Mouse (Mus musculus) thymus, postnatal 0 days (tissue): ENCODE results near the gene Disc1. TPM values are rescaled to one million over a fixed set of nuclear protein-coding genes. Genes with fewer than 3 reads are reported as not detected.

Experiments
- DNase-seq: peaks from one replicate; pipeline ENCODE4 v3.0.0-alpha.2; 2015; ENCODE audit warnings: low spot score
- polyA plus RNA-seq: library from polyadenylated mRNA; unstranded; fragments of >200 nt; fragmentation: Nextera tagmentation; extraction: Ambion mirVana; gene quantifications from 2 replicates; pipeline ENCODE4 v1.2.1, GENCODE M21; 2015

Disc1 gene
- 0.31 and 0.46 TPM in 2 replicates for polyA plus RNA-seq

DNA sequence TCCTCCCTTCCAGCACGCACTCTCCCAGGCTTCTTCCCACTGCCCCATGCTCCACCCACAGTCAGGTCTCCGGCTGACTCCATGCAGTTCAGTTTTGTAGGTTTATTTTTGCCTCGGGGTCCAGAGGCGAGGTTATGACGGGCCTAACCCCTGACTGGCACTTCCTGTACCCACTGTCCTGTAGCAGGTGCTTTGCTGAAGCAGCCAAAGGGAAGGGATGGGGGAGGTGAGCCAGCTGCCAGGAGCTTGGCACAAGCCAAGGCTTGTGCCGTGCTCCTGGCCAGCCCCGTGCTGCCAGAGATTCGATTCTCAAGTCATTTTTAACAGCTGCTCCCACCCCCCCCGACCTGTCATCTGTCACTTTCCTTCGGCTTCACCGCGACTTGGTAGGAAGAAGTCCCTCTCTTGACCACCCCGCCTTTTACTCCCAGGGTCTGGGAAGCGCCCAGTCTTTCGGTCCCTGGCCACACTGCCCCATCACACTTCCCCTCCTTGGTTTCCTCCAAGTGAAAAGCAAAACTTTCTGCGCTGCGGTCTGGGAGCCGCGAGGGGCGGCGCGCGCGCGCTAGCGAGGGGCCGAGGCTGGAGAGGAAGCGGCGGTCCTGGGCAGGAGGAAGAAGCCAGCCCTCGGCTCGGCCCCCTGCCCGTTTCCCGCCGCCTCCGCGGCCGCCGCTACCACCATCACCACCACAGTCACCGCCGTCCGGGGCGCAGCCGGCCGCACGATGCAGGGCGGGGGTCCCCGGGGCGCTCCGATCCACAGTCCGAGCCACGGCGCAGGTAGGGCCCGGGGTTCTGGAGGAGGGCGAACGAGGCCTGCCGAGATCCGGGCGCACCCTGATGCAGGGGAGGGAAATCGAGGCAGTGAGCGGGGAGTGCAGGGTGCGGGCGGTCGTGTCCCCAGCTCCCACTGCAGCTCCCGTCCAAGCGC, at the start of gene Disc1:
Gene Disc1 (plus strand): TSS at position 691 of the 931 bp plus-strand sequence.
- no peak for DNase-seq

DNA sequence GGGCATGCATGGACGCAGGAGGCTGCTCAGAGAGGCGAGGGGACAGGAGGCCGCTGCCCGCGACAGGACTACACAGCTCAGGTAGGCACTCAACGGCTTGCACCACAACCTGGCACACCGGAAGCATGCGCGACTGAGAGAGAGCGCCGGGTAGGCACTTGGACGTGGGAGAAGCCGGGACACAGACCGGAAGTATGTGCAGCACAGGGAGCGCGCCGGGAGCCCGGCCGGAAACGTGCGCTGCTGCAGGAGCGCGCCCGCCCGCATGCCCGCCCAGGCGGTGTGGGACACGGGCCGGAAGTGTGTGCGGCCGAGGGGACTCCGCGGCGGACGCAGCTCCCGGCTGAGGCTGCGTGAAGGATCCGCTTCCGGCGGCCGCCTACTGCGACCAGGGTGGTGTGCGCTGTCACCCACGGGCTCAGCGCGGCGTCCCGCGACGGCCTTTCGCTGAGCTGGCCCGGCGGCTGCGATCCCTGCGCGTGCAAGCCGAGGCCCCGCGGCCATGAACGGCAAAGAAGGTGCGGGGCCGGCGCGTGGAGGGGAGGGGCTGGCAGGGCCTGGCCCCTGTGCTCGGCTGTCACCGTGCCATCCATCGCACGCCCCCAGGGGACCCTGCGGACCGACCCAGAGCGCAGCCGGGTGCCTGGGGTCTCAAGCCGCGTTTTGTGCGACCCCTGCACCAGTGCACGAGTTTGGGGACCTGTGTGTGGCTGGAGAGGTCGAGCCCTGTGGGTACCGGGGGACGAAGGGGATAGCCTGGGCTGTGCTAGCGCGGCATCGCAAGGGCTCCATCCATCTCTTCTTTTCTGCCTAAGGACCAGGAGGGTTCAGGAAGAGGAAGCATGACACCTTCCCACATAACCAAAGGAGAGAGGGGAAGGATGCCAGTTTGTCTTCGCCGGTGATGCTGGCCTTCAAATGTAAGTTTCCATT, 41.0 kb upstream of the Disc1 start, which contains the start of gene Tsnax:
Gene Tsnax (plus strand): TSS at position 303 of the 933 bp plus-strand sequence.
- peak; percentile 92 for DNase-seq

DNA sequence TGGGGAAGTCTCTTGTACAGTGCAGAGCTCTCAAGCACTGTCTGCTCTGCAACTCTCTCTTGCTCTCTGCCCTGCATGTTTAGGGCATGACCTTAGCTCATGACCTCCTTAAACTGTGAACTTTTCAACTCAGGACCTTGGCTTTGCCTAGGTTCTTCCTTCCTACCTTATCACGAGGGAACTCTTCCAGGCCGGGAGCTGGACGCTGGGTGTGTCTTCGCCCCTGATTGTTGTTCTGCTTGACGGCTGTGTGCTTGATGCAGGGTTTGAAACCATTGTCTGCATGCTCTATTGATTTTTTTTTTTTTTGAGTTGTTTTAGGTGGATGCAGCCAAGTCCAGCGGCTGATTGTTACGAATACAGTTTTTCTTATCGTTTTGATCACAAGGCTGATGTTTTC, 29.9 kb upstream of the Disc1 start:
- DNase-seq: no peak

DNA sequence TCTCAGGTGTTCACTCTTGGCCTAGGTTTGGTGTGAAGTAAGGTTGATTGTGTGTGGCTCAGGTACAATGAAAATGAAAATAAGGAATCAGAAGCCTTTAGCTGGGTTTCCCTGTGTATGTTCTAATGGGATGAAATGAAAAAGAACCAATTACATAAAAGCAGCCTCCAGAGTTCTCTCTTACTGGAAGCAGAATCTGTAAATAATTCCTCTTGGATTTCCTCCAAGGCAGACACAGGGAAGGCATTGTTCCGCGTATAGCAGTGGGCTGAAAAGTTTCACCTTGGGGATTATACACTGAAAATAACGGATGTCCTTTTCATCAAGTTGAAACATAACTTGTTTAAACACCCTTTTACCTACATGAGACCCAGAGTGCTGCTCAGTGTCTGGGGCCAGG, 26.8 kb upstream of the Disc1 start:
- DNase-seq: no peak

DNA sequence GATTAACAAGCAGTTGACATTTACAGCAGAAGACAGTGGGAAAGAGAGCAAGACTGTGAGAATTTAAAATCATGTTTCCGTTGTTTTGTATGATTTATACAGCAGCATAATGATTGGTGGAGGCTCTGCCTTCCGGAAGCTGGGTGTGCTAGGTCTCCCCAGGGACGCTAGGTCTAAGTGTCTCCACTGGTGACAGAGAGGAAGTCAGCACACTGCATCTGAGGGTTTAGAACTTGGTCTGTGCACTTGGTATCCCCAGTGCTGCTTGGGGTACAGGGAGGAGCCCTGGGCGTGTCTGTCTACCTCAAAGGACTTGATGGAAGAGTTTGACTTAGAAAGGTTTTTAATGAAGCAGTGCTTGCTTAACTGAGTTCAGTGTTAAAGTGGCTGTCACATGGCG, 25.2 kb upstream of the Disc1 start:
- no peak for DNase-seq

DNA sequence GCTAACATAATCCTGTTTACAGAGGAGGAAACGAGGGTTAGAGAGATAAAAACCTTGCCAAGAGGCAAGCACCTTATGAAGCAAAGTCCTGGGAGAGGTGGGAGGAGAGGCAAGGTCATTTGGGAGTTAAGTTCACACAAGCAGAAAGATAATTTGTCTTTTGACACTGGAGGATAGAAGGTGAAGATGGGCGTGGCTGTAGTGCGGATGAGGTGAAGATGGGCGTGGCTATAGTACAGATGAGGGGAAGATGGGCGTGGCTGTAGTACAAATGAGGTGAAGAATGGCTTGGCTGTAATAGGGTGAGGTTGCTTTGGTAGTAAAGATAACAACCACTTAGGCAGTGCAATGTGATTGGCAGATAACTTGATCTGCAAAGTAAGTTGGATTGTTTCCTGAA, 22.7 kb upstream of the Disc1 start:
- no peak for DNase-seq

DNA sequence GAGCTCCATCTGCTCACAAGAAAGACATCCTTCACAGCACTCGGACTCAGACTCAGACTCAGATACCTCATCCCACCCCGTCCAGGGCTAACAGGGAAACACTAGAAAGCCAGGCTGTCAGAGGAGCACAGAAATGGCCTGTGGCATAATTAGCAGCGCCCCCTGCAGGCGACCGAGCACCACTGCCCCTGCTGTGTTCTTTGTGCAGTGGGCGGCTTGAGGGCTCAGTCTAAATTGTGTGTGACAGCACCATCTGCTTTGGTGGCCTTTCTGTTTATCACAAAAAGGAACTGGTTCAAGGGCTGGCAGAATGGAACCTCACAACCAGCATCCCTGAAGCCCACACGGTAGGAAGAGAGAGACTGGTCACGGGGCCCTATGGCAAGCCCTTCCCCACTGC, 19.3 kb upstream of the Disc1 start:
- DNase-seq: peak; percentile 62

DNA sequence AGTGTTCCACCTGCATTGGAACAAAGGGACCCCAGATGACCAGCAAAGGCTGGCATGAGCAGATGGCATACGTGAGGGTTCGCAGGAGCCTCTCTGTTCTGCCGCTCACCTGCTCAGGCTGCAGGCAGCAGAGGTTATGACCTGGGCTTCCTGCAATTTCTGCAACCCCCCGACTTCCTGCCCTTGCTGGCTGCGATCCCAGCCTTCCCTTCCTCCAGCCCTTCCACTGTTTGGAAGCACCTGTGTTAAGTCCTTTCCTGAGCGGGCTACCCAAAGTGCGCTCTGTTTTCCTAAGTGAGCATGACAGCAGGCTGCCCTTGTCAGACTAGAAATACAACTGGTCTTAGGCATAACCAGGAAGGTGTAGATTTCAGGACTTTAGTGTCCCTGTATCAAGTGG, 16.9 kb upstream of the Disc1 start:
- DNase-seq: no peak

DNA sequence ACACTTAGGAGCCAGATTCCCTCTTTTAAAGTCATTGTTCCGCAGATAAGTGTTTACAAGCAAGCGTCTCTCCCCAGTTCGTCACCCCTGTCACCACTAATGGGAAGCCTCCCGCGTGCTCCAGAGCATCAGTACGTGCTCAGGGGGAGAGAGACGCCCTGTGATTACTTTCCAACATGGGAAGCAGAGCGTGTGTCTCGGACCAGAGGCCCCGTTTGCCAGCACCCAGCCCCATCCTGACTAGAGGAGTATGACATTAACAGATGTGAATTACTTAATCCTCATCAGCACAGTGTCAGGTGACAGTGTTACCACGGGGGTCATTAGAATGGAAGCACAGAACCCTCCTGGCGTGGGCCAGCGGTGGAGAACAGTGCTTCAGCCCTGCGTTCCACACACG, 15.3 kb upstream of the Disc1 start:
- DNase-seq: no peak

DNA sequence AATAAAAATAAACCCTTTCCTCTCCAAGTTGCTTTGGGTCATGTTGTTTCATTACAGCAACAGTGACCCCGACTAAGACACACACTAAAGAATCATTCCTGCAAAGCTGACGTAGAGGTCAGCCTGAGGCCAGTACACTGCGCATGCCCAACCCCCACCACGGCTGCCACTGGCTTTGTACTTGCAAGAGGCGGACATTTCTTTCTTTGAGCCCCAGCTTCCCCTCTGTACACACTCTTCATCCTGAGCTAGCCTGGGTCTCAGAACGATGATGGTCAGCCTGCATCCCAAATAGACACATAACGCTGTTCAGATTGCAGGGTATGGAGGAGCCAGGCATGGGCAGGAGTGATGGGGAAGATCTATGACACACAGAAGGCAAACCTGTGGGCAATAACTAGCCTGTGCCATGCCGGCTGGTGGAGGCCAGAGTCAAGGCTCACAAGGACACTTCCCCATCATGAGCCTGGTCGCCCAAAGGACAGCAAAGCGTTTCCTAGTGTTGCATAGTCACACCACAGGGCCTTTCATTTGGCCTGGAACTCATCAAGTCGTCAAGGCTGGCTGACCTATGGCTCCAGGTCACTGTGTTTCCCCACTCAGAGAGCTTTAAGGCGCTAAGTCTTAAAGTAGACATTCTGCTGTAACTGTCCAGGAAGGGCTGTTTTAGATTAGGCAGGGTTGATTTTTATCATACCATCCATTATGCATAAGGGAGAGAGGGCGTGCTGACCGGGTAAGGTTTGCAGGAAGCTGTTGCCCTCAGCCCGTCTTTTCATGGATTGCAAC, 13.2 kb upstream of the Disc1 start:
- no peak for DNase-seq

DNA sequence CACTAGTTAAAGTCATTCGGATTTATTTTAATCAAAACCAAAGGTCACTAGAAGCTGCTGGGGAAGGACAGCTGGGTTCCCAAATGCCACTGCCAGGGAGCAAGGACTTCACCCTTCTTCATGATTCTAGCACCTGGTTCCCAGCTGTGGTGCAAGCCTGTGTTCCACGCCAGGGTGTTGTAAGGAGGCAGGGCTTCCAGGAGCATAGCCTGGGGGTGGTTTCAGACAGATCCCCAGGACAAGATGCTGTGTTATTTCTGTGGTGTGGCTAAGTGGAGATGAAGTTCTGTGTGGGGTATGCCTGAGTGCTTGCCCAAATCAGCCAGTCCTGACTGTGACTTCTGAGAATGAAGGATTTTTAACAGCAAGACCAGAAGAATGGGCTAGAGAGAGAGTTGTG, 12.5 kb upstream of the Disc1 start:
- no peak for DNase-seq

DNA sequence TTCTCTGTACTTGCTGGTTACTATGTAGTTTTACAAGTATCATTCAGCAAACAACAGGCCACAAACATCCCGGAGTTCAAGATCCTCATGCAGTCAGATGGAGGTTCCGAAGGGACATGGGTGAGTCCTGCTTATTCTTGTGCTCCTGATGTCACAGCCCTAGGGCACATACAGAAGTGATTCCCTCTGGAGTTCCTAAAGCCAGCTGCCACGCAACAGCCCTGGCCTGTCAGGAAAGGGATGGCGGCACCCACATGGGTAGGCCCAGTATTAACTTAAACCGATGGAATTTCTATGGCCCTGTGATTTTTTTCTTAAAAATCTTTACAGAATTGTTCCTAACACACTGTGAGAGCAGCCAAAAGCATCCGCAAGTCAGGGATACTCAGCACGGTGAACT, 10.6 kb upstream of the Disc1 start:
- DNase-seq: no peak

DNA sequence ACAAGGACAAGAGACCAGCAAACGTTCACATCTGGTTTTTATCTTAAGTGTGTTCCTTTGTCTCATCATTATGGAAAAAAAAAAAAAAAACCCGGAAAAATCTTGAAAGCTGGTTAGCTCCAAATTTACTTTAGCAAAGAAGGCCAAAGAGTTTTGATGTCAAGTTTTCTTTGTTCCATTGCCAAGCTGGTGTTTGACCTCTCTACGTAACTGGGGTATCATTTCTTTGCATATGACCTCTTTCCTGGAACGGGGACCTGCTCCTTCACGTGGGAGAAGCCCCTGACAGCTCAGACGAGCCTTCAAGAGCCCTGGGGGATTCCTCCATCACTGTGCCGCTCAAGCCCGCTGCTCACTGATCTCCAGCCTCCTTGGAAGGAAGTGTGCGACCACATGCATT, 10.1 kb upstream of the Disc1 start:
- no peak for DNase-seq

DNA sequence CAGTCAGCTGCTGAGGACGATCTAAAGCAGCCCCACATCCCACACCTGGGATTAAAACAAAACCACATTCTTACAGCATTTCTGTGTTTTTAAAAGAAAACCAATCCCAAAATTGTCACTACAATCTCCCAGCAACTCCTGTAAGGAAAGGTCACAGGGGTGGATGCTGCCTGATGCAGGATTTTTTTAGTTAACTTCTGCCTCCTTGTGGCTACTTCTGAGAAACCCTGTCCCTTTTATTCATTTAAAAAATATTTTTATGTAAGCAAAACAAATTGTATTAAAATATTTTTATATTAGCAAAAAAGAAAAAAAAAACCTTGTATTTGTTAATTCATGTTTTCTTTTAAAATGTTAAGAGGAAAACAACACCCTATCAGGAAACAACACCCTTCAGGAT, 8.2 kb upstream of the Disc1 start:
- DNase-seq: no peak

DNA sequence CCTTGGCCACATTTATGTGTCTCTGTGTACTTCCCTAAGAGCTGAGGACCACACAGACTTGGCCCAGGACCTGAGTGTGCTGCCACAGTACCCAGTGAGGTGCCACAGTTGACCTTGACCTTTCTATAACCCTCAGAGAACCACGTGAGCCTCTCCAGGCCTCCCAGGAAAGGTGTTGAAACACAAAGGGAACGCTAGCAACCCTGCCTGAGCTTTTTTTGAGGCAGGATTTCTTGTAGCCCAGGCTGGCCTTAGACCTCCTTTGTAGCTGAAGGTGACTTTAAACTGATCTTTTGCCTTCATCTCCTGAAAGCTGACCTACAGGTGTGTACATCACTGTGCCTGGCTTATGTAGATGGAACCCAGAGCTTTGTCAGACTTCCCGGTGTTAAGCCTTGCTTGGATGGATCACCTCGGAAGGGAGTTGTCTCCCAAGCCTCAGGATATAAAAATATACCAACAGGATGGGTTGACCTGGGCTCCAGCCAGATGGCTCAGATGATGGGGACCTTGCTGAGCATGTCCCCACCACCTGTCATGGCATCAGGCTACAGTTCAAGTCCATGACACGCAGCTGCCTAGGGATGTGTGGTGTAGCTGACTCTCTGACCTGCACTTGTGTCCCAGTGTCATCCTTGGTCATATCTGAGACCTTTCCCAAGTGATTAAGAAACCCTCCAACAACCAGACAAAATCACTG, 4.8 kb upstream of the Disc1 start:
- no peak for DNase-seq

DNA sequence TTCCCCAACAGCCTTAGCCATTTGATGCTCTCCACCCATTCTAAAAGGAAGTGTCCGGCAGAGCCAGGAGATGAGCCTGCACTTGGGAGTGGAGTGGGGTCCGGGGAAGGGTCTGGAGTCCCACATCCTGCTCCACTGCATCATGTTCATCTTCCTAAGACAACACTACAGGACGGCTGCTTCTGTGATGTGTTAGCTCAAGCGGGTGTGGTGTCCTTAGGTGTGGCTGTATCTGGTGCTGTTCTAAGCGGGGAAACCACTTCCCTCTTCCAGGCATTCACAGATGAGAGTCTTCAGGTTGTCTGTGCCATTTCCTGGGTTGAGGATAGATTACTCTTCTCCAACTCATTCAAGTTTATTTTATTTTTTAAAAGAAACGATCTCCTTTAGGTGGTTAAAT, 4.2 kb upstream of the Disc1 start:
- no peak for DNase-seq

DNA sequence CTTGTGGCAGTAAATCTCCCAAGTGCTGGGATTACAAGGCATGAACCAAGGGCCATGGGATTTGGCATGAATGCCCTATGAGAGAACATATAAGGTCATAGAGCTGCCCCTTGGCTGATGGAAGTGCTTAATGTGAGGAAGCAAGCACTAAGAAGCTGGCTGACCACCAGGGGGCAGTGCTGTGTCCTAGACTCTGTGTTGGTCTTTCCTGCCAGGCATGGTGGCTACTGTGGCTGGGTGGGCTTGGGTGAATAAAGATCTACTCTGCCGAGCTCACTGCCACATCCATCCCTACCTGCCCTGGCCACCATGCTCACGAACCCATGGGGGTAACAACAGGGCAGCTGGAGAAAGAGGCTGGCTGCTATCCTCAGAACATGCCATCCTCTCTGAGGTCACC, 2.0 kb upstream of the Disc1 start:
- peak; percentile 74 for DNase-seq

DNA sequence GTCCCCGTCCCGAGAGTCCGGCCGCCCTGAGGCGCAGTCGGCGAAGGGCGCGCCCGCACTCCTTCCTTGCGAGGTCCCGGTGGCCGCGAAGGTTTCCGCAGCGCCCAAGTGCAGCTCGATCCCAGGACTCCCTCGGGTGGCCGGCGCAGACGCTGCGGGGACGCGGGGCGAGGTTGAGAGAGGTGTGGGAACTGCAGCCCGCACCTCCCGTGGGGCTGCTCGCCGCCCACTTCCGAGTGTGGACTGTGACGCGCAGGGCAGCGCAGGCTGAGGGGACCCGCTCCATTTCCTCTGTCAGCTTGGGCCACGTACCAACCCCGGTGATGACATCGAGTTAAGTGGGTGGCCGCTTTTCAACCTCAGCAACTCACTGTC, 428 bp downstream of the Disc1 start:
- no peak for DNase-seq

DNA sequence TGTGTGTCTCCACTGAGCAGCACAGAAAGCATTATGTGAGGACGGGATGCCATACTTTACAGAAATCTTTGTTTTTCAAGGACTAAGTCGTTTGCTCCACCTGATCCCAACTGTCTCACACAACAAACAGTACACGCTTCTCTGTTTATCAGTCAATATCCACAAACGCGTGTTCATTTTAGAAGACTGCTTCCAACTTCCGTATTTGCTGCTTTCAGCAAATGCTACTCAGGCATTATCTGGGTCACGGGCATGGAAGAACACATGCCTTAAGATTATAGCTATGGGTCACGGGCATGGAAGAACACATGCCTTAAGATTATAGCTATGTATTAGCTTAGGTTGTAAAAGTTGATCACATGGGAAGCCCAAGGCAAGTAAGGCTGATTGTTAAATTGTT, 6.9 kb downstream of the Disc1 start:
- DNase-seq: no peak

DNA sequence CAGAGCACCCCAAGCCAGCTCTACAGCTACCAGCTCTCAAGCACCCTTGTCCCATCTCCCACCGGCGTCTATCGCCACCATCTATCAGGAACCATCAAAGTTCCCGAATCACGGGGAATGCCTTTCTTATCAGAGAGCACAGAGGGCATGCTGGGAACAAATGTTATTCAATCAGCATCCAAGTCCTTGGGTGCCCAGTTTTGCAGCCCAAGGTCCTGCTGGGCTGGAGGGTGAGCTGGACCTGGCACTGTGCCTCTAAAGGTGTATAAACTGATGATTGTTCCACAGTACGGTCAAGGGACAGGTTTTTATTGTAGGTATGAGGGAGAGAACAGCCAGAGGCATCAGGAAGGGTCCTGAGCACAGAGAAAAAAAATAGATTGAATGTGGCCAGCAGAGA, 11.6 kb downstream of the Disc1 start:
- no peak for DNase-seq
